Mouse (Mus musculus): Measurements from ENCODE around the gene Spata13.

GRCm38 (mm10) chr14:60733706-60734105 is 99.9 kb downstream of the Spata13 start:
- no peak for TF ChIP-seq CTCF (IDR thresholded peaks at IDR 0.05; ENCODE audit: low read depth, low read length)
- no peak for TF ChIP-seq POLR2A (IDR thresholded peaks at IDR 0.05; ENCODE audit: borderline replicate concordance, low read depth, low read length)
